Mouse (Mus musculus): ENCODE measurements at regions not wholly inside any gene's neighbourhood (a gene's known extent, or its start where the extent isn't known, plus 50 kb on each side); places are given as distances from the start of the nearest gene placed in this dataset.

DNA sequence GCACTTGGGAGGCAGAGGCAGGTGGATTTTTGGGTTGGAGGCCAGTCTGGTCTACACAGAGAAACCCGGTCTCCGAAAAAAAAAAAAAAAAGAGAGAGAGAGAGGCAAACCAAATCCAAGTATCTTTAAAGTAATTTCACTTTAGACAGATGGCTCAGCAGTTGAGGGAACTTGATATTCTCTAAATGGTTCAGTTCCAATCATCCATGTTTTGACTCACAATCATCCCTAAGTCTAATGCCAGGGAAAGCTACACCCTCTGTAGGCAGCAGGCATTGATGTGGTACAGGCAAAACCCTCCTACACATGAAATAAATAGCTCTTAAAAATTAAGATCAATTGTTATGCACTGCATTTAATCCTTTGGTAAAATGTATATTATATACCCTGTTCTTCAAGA is 248.8 kb upstream of the Gm5152 start:
- Histone ChIP-seq H3K27ac (ENCODE audit: low read depth, low read length) (no peak overlapping the region), H3K4me2 (replicated peaks; ENCODE audit: low read depth, low read length) (no peak overlapping the region), H3K9me3 (ENCODE audit: control insufficient read depth, low read length) (no peaks in the 10 kb centered on the region), H3K36me3 (ENCODE audit: control insufficient read depth, insufficient read depth, low read length) (no peaks in the 10 kb centered on the region), H3K4me3 (ENCODE audit: low read depth, low read length) (no peak overlapping the region), H3K27me3 (ENCODE audit: control insufficient read depth, insufficient read depth, low read length) (no peaks in the 10 kb centered on the region), H3K9ac (ENCODE audit: low read depth, low read length) (no peak overlapping the region), H3K4me1 (replicated peaks; ENCODE audit: control insufficient read depth, insufficient read depth, low read length) (no peaks in the 10 kb centered on the region)
- WGBS, result 94% methylated on average over 2 of the region's 2 CpGs
- DNase-seq (ENCODE audit: low spot score) (no peak), ATAC-seq (ENCODE audit: low FRiP score) (no peak)

DNA sequence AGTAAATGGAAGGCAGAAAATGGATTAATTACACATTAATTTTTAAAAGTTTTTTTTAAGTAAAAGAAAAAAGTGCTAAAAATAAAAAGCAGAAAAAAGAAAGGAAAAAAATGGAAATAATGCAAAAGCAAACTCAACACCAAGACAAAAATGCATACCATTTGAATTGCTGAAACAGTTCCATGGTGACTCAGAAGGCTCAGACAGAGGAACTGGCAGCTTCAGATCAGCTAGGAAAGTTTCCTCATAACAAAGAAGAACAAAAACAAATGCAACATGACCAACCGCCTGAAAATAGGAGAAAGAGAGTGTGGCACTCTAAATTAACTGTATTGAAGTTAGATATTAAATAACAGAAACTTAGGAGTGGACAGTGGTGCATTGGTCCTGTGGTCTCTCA is 231.7 kb upstream of the Gm5152 start:
- no peak overlapping the region for H3K4me3 ChIP-seq (ENCODE audit: low read depth, low read length)
- 70% methylated on average over 1 of the region's 1 CpGs for WGBS
- DNase-seq (ENCODE audit: low spot score) (no peak), ATAC-seq (ENCODE audit: low FRiP score) (no peak)
- no peaks in the 10 kb centered on the region for H3K4me1 ChIP-seq (replicated peaks; ENCODE audit: control insufficient read depth, insufficient read depth, low read length)
- no peaks in the 10 kb centered on the region for H3K9me3 ChIP-seq (ENCODE audit: control insufficient read depth, low read length)
- no peak overlapping the region for H3K27ac ChIP-seq (ENCODE audit: low read depth, low read length)
- H3K4me2 ChIP-seq (replicated peaks; ENCODE audit: low read depth, low read length), result no peak overlapping the region
- H3K36me3 ChIP-seq (ENCODE audit: control insufficient read depth, insufficient read depth, low read length), result no peaks in the 10 kb centered on the region
- no peaks in the 10 kb centered on the region for H3K27me3 ChIP-seq (ENCODE audit: control insufficient read depth, insufficient read depth, low read length)
- no peak overlapping the region for H3K9ac ChIP-seq (ENCODE audit: low read depth, low read length)

GRCm38 (mm10) chr5:10477461-10477860 is 231.1 kb upstream of the Gm5152 start:
- ATAC-seq (ENCODE audit: low FRiP score) (no peak), DNase-seq (ENCODE audit: low spot score) (no peak)
- Histone ChIP-seq H3K27me3 (ENCODE audit: control insufficient read depth, insufficient read depth, low read length) (no peaks in the 10 kb centered on the region), H3K4me1 (replicated peaks; ENCODE audit: control insufficient read depth, insufficient read depth, low read length) (no peaks in the 10 kb centered on the region), H3K9ac (ENCODE audit: low read depth, low read length) (no peak overlapping the region), H3K4me3 (ENCODE audit: low read depth, low read length) (no peak overlapping the region), H3K4me2 (replicated peaks; ENCODE audit: low read depth, low read length) (no peak overlapping the region), H3K9me3 (ENCODE audit: control insufficient read depth, low read length) (no peaks in the 10 kb centered on the region), H3K27ac (ENCODE audit: low read depth, low read length) (no peak overlapping the region), H3K36me3 (ENCODE audit: control insufficient read depth, insufficient read depth, low read length) (no peaks in the 10 kb centered on the region)

GRCm38 (mm10) chr5:10446584-10446983 is 200.3 kb upstream of the Gm5152 start:
- H3K27ac ChIP-seq (ENCODE audit: low read depth, low read length), result no peak overlapping the region
- ATAC-seq (ENCODE audit: low FRiP score) (peak; percentile 57; the same call in 1 of the 2 replicates), DNase-seq (ENCODE audit: low spot score) (no peak)
- no peaks in the 10 kb centered on the region for H3K36me3 ChIP-seq (ENCODE audit: control insufficient read depth, insufficient read depth, low read length)
- H3K4me1 ChIP-seq (replicated peaks; ENCODE audit: control insufficient read depth, insufficient read depth, low read length), result no peaks in the 10 kb centered on the region
- no peaks in the 10 kb centered on the region for H3K27me3 ChIP-seq (ENCODE audit: control insufficient read depth, insufficient read depth, low read length)
- no peak overlapping the region for H3K9ac ChIP-seq (ENCODE audit: low read depth, low read length)
- H3K4me3 ChIP-seq (ENCODE audit: low read depth, low read length), result no peak overlapping the region
- H3K4me2 ChIP-seq (replicated peaks; ENCODE audit: low read depth, low read length), result no peak overlapping the region
- H3K9me3 ChIP-seq (ENCODE audit: control insufficient read depth, low read length), result no peaks in the 10 kb centered on the region
- 82% methylated on average over 2 of the region's 2 CpGs for WGBS

DNA sequence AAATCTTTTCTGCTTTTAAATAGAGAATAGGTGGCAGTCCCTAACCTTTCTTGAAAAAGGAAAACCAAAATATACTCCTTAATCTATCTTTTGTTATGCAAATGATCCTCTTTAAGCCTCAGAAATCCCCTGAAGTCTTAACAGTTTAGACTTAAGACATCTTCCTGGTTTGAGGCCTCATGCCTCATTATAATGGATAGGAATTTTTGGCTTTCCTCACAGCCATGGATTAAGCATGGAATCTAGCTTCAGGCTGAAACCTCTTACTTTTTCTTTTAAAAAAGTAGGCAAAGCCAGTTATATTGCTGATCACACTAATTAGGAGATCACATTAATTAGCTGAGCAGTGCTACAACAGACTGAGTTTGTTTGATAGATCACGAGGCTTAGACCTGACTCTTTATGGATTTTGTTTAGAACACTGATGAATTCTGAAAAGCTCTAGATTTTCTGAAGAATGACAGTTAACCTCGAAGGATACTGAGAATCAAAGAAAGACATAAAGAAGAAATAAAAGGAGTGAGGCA is 171.4 kb upstream of the Gm5152 start:
- no peak for DNase-seq (ENCODE audit: low spot score)
- Histone ChIP-seq H3K4me1 (replicated peaks; ENCODE audit: control insufficient read depth, insufficient read depth, low read length) (no peaks in the 10 kb centered on the region), H3K9me3 (ENCODE audit: control insufficient read depth, low read length) (no peaks in the 10 kb centered on the region), H3K27ac (ENCODE audit: low read depth, low read length) (no peak overlapping the region), H3K4me3 (ENCODE audit: low read depth, low read length) (no peak overlapping the region), H3K27me3 (ENCODE audit: control insufficient read depth, insufficient read depth, low read length) (no peaks in the 10 kb centered on the region), H3K4me2 (replicated peaks; ENCODE audit: low read depth, low read length) (no peak overlapping the region), H3K9ac (ENCODE audit: low read depth, low read length) (no peak overlapping the region), H3K36me3 (ENCODE audit: control insufficient read depth, insufficient read depth, low read length) (no peaks in the 10 kb centered on the region)
- ATAC-seq (ENCODE audit: low FRiP score), result no peak
- WGBS, result 67% methylated on average over 2 of the region's 2 CpGs

GRCm38 (mm10) chr5:10416949-10417348 is 170.6 kb upstream of the Gm5152 start:
- Histone ChIP-seq H3K9ac (ENCODE audit: low read depth, low read length) (no peak overlapping the region), H3K4me2 (replicated peaks; ENCODE audit: low read depth, low read length) (no peak overlapping the region), H3K9me3 (ENCODE audit: control insufficient read depth, low read length) (no peaks in the 10 kb centered on the region), H3K4me1 (replicated peaks; ENCODE audit: control insufficient read depth, insufficient read depth, low read length) (no peaks in the 10 kb centered on the region), H3K27ac (ENCODE audit: low read depth, low read length) (no peak overlapping the region), H3K27me3 (ENCODE audit: control insufficient read depth, insufficient read depth, low read length) (no peaks in the 10 kb centered on the region), H3K36me3 (ENCODE audit: control insufficient read depth, insufficient read depth, low read length) (no peaks in the 10 kb centered on the region), H3K4me3 (ENCODE audit: low read depth, low read length) (no peak overlapping the region)
- 83% methylated on average over 6 of the region's 6 CpGs for WGBS
- DNase-seq (ENCODE audit: low spot score), result no peak
- ATAC-seq (ENCODE audit: low FRiP score), result no peak

DNA sequence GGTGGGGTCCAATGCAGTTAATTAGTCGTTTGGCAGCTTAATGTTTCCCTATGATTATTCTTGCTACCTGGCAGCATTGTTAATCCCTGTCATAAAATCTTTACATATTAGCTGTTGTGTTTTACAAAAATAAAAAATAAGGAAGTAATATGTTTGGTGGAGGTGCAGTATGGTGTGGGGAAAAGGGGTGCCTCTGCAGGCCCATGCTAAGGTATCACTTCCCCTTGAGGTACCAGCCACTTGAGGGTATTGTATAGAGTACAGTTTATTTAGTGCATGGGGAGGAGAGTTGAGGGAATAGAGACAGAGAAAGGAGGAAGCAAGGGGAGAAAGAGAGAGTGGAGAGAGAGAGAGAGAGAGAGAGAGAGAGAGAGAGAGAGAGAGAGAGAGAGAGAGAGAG is 167.7 kb upstream of the Gm5152 start:
- Histone ChIP-seq H3K4me2 (replicated peaks; ENCODE audit: low read depth, low read length) (no peak overlapping the region), H3K9me3 (ENCODE audit: control insufficient read depth, low read length) (no peaks in the 10 kb centered on the region), H3K4me1 (replicated peaks; ENCODE audit: control insufficient read depth, insufficient read depth, low read length) (no peaks in the 10 kb centered on the region), H3K4me3 (ENCODE audit: low read depth, low read length) (no peak overlapping the region), H3K9ac (ENCODE audit: low read depth, low read length) (no peak overlapping the region), H3K27me3 (ENCODE audit: control insufficient read depth, insufficient read depth, low read length) (no peaks in the 10 kb centered on the region), H3K36me3 (ENCODE audit: control insufficient read depth, insufficient read depth, low read length) (no peaks in the 10 kb centered on the region), H3K27ac (ENCODE audit: low read depth, low read length) (no peak overlapping the region)
- ATAC-seq (ENCODE audit: low FRiP score), result no peak
- WGBS, result 57% methylated on average over 1 of the region's 1 CpGs
- DNase-seq (ENCODE audit: low spot score), result no peak

- Histone ChIP-seq H3K4me2 (replicated peaks; ENCODE audit: low read depth, low read length) (no peak overlapping the region), H3K9me3 (ENCODE audit: control insufficient read depth, low read length) (no peaks in the 10 kb centered on the region), H3K27ac (ENCODE audit: low read depth, low read length) (no peak overlapping the region), H3K9ac (ENCODE audit: low read depth, low read length) (no peak overlapping the region), H3K4me3 (ENCODE audit: low read depth, low read length) (no peak overlapping the region), H3K27me3 (ENCODE audit: control insufficient read depth, insufficient read depth, low read length) (no peaks in the 10 kb centered on the region), H3K4me1 (replicated peaks; ENCODE audit: control insufficient read depth, insufficient read depth, low read length) (no peaks in the 10 kb centered on the region), H3K36me3 (ENCODE audit: control insufficient read depth, insufficient read depth, low read length) (no peaks in the 10 kb centered on the region)
- 86% methylated on average over 5 of the region's 5 CpGs for WGBS
- DNase-seq (ENCODE audit: low spot score) (no peak), ATAC-seq (ENCODE audit: low FRiP score) (no peak)
Measured at GRCm38 (mm10) chr5:10393571-10393970, 147.2 kb upstream of the Gm5152 start.

- H3K4me2 ChIP-seq (replicated peaks; ENCODE audit: low read depth, low read length), result no peak overlapping the region
- WGBS, result 90% methylated on average over 1 of the region's 1 CpGs
- H3K27ac ChIP-seq (ENCODE audit: low read depth, low read length), result no peak overlapping the region
- no peak overlapping the region for H3K4me3 ChIP-seq (ENCODE audit: low read depth, low read length)
- H3K4me1 ChIP-seq (replicated peaks; ENCODE audit: control insufficient read depth, insufficient read depth, low read length), result no peaks in the 10 kb centered on the region
- no peaks in the 10 kb centered on the region for H3K27me3 ChIP-seq (ENCODE audit: control insufficient read depth, insufficient read depth, low read length)
- no peaks in the 10 kb centered on the region for H3K9me3 ChIP-seq (ENCODE audit: control insufficient read depth, low read length)
- no peak overlapping the region for H3K9ac ChIP-seq (ENCODE audit: low read depth, low read length)
- no peak for ATAC-seq (ENCODE audit: low FRiP score)
- DNase-seq (ENCODE audit: low spot score), result no peak
- H3K36me3 ChIP-seq (ENCODE audit: control insufficient read depth, insufficient read depth, low read length), result no peaks in the 10 kb centered on the region
Measured at GRCm38 (mm10) chr5:10388991-10389390, 142.7 kb upstream of the Gm5152 start.
